Mouse (Mus musculus): ENCODE measurements around the gene Stmnd1.
"Not testable (repeated sequence)": the region's sequence is repeated elsewhere in the genome, so short reads cannot be mapped to it uniquely, and the experiment has no call there.

Gene Stmnd1

DNA sequence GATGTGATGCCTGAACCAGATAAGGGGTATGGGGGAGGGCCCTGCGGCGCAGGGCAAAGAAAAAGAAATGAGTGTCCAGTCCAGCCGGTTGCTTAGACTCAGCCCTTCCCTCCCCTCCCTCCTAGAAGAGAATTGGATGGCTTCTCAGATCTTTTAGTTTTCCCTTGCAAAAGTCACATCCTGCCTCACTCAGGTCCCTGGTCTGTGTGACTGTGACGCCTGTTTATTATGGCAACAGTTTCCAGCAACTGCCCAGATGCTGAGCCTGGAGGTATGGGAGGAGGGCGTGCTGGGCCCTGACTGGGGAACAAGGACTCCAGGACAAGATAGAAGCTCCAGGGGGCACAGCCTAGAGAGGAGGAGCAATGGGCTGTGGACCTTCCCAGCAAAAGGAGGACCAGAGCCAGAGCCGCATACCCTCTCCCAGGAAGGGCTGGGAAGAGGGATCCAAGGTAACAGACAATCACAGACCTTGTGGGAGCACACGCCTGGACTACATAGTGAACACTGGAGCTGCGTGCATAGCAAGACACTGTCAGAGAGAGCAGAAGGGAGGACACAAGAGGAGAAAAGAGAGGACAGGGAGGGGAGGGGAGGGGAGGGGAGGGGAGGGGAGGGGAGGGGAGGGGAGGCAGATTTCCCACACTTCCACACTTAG lies at the start of gene Stmnd1:
Gene Stmnd1 (plus strand): TSS at position 269 of the 658 bp plus-strand sequence.
- no peak for DNase-seq (ENCODE audit: low spot score)

DNA sequence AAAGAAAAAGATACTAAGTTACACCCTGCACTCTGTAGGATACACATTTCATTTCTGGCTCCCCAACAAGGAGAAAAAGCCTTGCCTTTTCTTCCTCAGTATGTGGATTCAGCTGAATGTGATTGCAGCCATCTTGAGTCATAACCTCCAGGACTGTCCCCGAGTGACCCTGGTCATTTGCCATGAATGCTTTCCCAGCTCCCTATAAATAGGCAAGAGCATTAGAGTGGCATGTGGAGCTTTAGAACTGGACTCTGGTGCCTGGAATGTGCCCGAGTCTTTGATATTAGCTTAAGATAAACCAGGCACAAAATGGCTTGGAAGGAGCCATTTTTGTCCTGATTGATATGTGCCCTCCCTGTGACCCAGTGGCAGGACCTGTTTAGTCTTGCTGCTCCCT lies 46.6 kb upstream of the Stmnd1 start:
- peak; percentile 6 for DNase-seq (ENCODE audit: low spot score)

DNA sequence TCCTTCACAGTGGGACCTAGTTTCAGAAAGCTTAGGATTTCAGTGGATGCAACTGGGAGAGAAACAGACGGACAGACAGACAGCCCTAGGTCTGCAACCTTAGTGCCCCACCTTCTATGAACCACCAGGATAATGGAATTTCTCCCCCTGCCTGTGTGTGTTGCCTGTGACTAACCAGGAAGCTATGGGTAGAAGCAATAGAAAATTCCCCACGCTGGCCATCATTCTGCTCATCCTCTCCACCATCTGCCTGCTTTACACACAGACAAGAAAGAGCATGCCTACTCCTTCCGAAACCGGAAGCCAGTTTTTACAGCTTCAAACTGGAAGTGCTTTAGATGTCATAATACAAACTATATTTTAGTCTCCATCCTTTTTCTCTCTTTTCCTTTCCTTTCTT lies 46.0 kb upstream of the Stmnd1 start:
- no peak for DNase-seq (ENCODE audit: low spot score)

DNA sequence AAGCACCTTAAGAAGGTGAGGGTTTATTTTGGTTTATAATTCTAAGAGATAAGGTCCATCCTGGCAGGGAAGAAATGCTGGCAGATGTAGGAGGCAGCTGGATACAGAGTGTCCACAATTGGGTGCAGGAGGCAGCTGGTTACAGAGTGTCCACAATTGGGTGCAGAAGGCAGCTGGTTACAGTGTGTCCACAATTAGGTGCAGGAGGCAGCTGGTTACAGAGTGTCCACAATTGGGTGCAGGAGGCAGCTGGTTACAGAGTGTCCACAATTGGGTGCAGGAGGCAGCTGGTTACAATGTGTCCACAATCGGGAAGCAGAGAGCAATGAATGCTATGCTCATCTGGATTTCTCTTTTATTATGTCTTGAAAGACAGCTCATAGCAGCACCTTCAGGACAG lies 44.8 kb upstream of the Stmnd1 start:
- not testable (repeated sequence) for DNase-seq (ENCODE audit: low spot score)

DNA sequence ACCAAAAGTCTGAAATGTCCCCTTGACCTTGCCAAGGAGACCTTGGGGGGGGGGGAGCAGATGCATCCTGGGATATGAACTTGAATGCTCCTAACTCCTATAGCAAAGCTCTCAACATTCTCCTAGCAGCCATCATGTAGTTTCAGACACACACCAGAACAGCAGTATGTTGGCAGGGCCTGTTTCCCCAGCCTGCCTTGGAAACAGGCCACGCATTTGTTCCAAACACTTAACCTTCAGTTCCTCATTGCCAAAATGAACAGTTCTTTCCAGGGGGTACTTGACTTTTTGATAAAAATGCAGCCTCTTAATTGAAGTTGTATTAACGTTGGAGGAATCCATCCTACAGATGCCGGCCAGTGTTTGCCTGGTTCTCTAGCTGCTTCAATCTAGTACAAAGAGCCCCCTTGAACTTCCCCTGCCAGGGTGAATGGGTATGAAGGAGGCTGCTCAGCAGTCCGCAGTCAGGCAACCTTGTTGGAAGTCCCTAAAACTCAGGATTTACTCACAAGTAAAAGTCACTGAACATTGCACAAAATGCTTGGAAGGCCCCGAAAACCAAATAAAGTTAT lies 41.9 kb upstream of the Stmnd1 start:
- no peak for DNase-seq (ENCODE audit: low spot score)

DNA sequence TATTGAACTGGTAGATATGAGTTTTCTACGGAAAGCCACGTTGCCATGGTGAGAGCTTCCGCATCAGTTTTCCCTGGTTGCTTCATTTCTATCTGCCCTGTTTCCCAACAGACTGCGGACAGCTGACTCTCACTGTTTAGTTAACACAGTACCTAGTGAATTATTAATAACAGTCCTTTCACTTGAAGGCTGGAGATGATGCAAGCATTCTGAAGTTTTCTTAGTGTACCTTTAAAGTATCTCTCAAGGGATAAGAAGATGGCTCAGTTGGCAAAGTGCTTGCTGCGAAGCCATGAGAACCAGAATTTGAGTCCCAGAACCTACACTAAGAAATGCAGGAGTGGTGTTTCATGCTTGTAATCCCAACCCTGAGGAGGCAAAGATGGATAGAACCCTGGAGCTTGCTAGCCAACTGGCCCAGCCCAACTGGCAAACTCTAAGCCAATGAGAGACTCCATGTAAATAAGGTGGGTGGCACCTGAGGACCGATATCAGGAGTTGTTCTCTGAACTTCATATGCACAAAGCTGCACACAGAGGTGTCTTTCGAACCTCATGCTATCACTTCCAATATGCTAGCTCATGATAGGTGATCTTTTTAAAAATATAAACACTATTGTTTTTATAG lies 35.7 kb upstream of the Stmnd1 start:
- DNase-seq (ENCODE audit: low spot score): no peak

DNA sequence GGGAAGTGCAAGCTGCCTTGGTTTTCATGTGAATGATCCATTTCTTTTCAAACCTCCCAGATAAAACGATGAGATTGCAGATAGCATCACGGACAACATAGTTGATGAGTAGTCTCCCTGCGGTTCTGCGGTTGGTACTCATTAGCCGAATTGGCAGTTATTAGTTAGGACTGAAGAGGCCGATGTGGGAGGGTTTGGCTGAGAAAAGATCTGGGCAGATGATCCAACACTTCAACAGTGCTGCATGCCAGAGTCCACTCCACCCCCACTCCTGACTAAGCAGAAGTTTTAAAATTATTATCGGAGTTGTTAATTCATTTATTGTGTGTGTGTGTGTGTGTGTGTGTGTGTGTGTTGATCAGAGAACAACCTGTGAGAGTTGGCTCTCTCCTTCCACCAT lies 34.7 kb upstream of the Stmnd1 start:
- DNase-seq (ENCODE audit: low spot score): no peak

DNA sequence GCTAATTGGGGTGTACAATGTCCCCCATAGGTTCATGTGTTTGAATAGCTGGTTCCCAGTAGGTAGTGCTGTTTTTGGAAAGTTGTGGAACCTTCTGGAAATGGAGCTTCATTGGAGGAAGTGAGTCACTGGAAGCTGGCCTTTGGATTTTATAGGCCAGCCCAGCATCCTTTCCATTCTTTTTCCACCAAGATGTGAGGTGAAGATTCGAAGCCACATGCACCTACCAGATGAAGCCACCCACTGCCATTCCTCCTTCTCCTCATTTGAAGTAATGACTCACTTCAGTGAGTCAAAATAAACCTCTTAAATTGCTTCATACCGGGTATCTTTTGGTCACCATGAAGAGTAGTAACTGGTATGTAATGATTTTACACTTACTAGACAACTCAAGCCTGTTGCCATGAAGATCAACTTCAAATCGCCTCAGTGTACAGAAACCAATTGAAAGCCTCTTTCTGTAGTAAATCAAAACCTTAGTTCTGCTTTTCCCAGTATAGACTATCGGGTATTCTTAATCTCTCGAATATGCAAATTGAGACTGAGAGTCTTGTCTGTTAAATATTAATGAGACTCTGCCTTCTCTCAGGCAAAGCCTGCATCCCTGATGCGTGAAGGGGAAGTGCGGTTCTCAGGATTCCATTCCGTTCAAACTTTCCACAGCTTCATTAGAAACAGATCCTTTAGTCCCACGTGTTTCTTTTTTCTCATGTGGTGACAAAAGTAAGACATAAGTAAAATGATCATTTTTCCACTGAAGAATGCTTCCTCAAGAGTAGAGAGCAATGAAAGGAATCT lies 31.9 kb upstream of the Stmnd1 start:
- DNase-seq (ENCODE audit: low spot score): no peak

DNA sequence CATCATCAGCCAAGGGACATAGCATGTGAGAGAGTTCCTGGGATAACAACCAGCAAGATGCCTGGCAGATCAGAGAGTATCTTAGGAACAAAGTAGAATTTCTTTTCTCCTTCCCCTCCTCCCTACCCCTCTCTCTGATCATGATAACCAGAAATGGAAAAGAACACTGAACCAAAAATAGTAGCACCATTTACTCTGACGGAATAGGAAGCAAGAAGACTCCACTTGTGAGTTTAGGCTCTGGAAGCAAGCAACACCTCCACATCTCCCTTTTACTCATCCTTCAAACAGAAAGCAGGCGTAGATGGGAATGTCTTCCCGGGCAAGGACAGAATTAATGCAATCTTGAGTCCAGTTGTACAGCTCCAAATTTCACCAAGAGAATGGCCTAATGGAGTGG lies 19.8 kb upstream of the Stmnd1 start:
- no peak for DNase-seq (ENCODE audit: low spot score)

DNA sequence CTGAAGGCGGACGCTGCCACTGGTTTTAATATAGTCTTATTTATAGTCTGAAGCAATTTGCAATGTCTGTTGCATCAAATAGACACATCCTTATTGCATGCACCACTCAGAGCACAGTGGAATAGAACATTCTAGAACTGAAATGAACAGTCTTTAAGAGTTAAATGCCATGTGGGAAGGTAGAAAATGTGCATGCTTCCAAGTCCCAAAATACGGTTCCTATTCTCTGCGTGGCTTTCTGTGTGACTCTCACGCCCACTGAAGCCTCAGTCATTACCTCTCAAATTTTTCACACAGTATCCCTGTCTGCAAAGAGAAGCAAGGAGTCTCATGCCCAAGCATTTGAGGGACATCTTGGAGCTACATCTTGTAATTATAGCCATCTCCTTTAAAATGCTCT lies 19.4 kb upstream of the Stmnd1 start:
- no peak for DNase-seq (ENCODE audit: low spot score)

DNA sequence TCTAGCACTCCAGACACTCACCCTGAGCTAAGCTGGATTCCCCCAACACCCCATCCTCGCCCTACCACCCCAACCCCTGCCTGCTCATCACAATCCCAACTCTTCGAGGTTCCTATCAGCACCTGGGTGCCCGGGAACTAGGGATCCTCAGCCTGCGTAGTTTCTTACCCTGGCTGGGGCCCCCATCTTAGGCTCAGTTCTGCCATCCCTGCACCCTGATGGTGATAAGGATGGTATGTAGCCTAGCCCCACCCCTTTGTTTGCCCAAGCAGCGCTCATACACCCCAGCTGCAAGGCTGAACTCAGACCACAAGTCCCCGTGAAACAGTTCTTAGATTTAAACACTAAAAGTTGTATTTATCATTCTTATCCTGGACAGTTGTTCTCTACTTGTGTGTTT lies 17.9 kb upstream of the Stmnd1 start:
- DNase-seq (ENCODE audit: low spot score): no peak

DNA sequence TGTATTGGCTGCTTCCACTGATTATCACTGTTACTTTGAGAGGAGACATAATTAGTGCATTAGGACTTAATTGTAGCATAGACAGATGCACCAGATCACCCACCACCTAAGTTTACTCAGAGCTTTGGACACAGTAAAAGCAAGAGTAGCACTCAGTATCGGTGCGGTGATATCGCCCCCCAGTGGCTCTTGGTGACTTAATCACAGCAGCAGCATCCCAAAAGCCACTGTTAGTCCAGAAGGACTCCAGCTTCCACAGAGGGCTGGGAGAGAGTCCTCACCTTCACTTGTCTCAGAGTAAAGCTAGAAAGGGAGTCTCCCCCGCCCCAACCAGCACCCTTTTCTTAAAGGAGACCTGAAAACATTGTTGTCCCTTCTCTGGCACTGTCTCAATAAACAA lies 15.7 kb upstream of the Stmnd1 start:
- peak; percentile 21 for DNase-seq (ENCODE audit: low spot score)

DNA sequence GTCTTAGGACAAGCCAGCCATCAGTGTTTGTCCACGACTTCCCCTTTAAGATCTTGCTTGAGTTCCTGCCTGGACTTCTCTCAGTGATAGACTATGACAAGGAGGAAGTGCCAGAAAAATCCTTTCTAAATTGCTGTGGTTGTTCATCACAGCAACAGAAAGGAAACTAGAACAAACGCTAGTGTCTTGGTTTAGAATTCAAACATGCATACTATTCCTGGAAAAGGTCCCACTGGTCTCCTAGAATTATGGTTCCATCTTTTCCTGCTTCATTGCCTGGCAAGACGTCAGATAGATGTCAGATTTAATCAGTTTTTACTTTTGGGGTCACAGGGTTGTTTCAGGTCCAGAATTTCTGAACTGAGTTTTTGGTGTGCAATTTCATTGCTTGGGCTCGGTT lies 14.0 kb upstream of the Stmnd1 start:
- no peak for DNase-seq (ENCODE audit: low spot score)

DNA sequence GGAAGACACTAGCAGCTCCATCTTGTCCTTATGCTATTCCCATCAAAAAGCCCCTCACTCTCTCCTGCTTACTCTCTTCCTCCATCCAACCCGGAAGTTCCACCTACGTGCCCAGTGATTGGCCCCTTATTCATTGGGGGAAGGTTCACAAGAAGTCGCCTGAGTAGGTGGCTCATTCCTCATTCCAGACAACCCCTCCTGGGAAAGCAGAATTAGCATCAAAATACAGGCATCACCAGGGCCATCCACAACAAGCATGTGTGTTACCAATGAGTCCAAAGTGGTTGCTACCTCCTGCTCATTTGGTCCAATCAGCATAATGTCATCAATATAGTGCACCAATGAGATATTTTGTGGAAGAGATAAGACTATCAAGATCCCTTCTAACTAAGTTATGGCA lies 12.3 kb upstream of the Stmnd1 start:
- DNase-seq (ENCODE audit: low spot score): no peak

DNA sequence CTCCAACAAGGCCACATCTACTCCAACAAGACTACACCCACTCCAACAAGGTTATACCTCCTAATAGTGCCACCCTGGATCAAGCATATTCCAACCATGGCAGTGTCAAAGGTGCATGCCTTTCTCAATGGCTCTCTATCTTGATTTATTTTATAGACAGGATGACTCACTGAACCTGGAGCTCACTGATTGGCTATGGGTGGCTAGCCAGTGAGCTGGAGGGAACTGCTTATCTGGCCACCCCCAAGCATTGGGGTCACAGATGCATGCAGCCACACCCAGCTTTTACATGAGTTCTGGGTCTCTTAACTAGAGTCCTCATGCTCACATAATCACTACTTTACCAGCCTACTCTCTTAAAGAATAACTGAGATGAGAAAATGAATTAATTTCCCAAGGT lies 5.7 kb upstream of the Stmnd1 start:
- DNase-seq (ENCODE audit: low spot score): no peak

DNA sequence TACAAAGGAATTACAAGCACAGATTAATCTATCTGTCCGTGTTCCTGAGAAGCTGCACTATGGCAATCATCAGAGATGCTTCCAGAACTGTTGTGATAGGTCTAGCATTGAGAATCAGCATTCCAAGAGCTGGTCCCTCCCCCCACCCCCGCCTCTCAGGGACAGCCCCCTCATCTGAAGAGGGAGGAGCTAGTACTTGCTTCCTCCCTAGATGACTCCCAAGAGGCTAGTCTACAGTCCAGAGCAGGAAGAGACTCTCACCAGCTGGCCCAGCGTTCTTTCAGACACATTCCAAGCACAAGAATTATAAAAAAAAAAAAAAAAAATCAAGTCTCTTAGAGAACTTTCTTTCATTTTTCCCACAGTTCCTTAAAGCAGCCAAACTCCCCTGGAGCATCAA lies 5.2 kb upstream of the Stmnd1 start:
- no peak for DNase-seq (ENCODE audit: low spot score)

DNA sequence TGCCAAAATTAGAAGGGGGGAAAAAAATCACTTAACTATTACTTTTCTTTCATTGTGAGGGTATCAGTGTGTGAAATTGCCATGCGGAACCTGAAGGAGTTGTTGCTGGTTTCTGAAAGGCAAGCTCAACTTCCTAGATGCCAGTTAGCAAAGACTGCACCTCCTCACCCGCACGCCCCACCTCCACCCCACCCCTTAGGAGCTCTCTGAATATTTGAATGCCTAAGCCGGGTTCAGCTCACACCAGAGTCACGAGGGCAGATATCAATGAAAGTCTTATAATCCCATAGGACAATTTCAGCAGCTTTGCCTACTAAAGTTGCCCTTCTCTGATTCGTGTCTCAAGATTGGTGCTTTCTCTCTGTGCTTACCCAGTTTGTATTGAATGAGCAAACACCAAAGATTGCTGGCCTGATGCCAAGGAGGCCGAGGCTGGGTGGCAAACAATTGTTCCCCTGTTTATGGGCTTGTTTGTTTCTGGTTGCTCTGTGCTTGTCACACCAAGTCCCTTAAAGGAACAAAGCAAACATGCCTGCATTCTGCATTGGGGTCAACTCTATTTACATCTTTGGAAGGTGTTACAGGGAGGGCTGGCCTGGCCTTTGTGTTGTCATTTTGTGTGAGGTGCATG lies 4.6 kb upstream of the Stmnd1 start:
- DNase-seq (ENCODE audit: low spot score): no peak

DNA sequence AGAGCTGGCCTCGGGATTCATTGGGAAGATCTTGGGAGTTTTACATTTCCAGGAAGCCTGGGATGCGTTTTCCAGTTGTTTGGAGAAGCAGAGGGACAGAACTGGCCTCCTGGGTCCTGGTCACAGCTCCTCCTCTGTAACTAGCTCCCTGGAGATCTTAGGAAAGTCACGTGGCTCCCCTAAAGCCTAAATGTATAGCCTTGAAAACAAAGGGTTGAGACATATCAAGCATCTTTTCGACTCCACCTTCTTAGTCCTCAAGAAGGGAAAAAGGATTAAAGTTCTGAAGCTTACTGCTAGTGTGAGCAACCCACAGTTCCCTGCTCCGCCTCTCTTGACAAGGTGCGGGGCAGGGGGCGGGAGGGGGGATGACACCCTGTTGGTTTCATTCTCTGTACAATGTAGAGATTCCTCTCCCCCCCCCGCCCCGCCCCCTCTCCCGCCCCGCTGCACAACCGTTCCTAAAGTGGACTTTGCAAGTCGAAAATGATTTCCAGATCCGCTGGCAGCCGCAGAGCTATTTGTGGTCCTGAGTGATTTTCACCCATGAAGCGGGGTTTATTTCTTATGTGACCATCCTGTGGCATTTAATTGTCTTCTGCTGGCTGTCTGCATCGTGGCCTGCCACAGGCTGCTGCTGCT lies 589 bp upstream of the Stmnd1 start:
- DNase-seq (ENCODE audit: low spot score): no peak

DNA sequence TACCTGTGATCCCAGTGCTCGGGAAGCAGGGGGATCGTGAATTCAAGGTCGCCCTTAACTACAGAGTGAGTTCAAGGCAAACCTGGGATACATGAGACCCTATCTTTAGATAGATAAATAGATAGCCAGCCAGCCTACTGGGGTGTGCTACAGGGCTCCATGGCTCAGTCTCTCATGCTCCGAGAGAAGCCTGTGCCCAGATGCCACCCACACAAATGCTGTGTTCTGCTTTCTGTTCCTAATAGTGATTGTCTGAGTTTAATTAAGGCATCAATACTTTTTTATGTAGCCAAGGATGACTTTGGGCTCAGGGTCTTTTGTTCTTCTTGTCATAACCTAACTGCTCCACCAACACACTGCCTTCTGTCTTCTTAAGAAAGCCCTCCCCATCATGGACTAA lies 2.2 kb downstream of the Stmnd1 start:
- DNase-seq (ENCODE audit: low spot score): no peak

DNA sequence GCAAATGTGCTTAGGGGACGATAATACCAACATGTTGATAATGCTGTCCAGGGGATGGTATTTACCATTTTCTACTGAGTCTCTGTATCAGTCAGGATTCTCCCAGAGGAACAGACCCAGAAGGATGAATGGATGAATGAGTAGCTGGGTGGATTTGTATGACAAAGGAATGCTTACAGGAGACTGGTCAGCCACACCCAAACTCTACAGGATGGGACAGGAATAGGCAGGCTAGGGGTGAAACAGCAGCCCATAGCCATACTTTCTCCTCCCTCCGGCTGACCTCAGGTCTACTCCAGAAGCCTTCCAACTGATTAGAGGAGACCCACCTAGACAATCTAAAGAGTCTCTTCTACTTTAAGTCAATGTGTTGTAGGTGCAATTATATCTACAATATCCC lies 9.0 kb downstream of the Stmnd1 start:
- no peak for DNase-seq (ENCODE audit: low spot score)

DNA sequence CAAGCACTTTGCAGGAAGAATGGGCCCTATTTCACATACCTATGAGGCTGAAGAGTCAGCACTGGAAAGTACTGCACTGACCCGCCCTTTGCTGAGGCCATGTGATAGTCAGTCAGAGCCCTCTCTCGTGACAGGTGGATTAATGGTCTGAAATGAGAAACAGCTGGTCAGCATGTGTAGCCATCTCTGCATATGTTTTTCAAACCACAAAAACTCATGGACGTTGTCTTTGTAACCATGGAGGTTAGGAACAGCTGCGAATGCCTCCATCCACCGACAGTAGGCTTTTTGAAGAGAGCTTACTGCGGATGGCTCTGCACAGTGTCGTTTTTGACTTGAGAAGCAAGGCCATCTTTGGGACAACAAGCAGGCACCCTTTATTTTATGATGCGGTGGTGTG lies 14.3 kb downstream of the Stmnd1 start:
- no peak for DNase-seq (ENCODE audit: low spot score)

DNA sequence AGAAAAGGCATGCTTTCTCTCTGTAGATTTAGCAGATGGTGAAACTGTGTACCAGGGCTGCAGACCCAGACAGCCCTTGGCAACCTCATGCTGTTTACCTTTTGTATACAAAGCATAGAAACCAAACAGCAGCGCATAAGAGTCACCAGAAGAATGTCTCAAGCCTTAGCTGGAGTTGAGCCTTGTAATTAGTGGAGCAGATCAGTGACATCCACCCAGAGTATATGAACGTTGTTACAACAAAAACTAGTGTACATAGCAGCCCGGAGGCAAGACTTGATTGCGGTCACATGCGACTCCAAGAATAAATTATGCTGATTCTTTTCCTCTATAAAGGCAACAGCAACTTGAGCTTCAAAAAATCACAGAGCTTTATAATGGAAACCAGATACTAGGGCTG lies 14.9 kb downstream of the Stmnd1 start:
- no peak for DNase-seq (ENCODE audit: low spot score)
